Mouse (Mus musculus) mesoderm, embryonic 11.5 days (tissue): Measurements from ENCODE around the gene Acpp.

Experiments used
- DNase-seq: peaks from one replicate; pipeline ENCODE4 v3.0.0-alpha.2; 2012; ENCODE audit warnings: low read depth, low spot score

The Acpp gene

GRCm38 (mm10) chr9:104254408-104255180 lies 83.0 kb downstream of the Acpp start:
- DNase-seq: no peak

GRCm38 (mm10) chr9:104252637-104253036 lies 84.9 kb downstream of the Acpp start:
- DNase-seq: no peak

GRCm38 (mm10) chr9:104251687-104252086 lies 85.9 kb downstream of the Acpp start:
- DNase-seq: no peak

GRCm38 (mm10) chr9:104251111-104251510 lies 86.4 kb downstream of the Acpp start:
- DNase-seq: no peak

GRCm38 (mm10) chr9:104247307-104247987 lies 90.1 kb downstream of the Acpp start:
- no peak for DNase-seq

- no peak for DNase-seq
These were observed 93.6 kb downstream of the Acpp start for GRCm38 (mm10) chr9:104243799-104244466.

- no peak for DNase-seq
These were observed 97.4 kb downstream of the Acpp start for GRCm38 (mm10) chr9:104240146-104240545.

GRCm38 (mm10) chr9:104239076-104239475 lies 98.5 kb downstream of the Acpp start:
- DNase-seq: no peak
